Mouse (Mus musculus): Measurements from ENCODE around the gene Fgf5. TPM values are rescaled to one million over a fixed set of nuclear protein-coding genes. Genes with fewer than 3 reads are reported as not detected.

Gene Fgf5
- 1.1 and 1.8 TPM in 2 replicates for polyA plus RNA-seq (2015; fragmentation: Nextera tagmentation; extraction: Ambion mirVana)

DNA sequence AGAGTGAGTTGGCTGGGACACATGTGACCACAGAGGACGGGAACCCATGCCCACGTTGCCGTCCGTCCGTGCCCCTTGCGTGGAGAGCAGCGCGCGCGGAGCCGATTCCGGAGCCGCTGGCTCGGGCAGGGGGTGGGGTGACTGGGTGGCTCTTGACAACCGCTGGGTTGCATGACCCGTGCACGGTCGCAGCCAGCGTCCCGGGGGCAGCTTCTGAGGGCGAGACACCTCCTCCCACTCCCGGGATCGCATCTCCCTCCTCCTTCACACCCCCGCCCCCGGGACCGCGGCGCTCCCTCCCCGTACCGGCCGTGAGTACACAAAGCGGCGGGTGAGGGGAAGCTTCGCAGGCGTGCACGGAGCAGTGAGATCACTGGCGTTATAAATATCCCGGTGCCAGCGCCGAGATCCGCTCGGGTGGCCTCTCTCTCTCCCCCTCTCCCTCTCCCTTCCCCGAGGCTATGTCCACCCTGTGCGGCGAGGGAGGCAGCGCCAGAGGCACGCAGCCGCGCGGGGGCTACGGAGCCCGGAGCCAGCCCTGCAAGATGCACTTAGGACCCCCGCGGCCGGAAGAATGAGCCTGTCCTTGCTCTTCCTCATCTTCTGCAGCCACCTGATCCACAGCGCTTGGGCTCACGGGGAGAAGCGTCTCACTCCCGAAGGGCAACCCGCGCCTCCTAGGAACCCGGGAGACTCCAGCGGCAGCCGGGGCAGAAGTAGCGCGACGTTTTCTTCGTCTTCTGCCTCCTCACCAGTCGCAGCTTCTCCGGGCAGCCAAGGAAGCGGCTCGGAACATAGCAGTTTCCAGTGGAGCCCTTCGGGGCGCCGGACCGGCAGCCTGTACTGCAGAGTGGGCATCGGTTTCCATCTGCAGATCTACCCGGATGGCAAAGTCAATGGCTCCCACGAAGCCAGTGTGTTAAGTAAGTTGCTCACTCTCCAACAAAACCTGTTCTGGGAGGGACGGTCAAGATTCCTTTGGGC is at the start of gene Fgf5:
Gene Fgf5, plus strand, starts transcription at position 347 of the 984 bp plus-strand sequence.
- Histone ChIP-seq H3K36me3 (ENCODE audit: control insufficient read depth, insufficient read depth, low read length) (no peaks in the 10 kb centered on the region), H3K4me3 (replicated peaks; ENCODE audit: low read length) (peak within 1 kb of the TSS; percentile 58), H3K9me3 (replicated peaks; ENCODE audit: control insufficient read depth, low read length) (no peaks in the 10 kb centered on the region), H3K4me2 (ENCODE audit: low read depth, low read length) (peak within 1 kb of the TSS; percentile 98), H3K9ac (ENCODE audit: low read length) (peak within 1 kb of the TSS; percentile 57), H3K27me3 (ENCODE audit: control insufficient read depth, insufficient read depth, low read length) (peaks cover 49% of the 10 kb centered on the region), H3K4me1 (ENCODE audit: control insufficient read depth, insufficient read depth, low read length) (peaks cover 9% of the 10 kb centered on the region), H3K27ac (ENCODE audit: low read length) (no peak within 1 kb of the TSS)
- ATAC-seq (ENCODE audit: insufficient read depth, low FRiP score): peak; percentile 69; the same call in 1 of the 2 replicates
- WGBS: under 1% methylated on average over 78 of the region's 80 CpGs

DNA sequence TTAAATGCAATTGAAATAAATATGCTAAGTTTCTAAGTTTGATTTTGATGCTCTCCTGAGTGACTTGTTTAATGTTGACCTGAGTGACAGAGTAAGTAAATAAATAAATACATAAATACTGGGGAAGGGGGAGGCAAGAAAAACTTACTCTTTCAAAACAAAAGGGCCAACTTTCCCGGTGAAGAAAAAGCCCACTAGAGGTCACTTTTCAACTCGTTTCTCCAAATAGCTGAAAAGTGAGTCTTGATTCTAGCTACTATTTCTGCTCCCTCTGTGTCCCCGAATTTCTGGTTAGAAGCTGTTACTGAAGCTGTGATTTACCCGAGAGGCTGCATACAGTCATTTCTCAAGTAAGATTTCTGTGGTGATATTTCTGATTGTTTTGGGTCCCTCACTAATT is 41.5 kb upstream of the Fgf5 start:
- H3K27ac ChIP-seq (ENCODE audit: low read length): no peak overlapping the region
- ATAC-seq (ENCODE audit: insufficient read depth, low FRiP score): no peak
- H3K27me3 ChIP-seq (ENCODE audit: control insufficient read depth, insufficient read depth, low read length): no peaks in the 10 kb centered on the region
- no peaks in the 10 kb centered on the region for H3K36me3 ChIP-seq (ENCODE audit: control insufficient read depth, insufficient read depth, low read length)
- no peak overlapping the region for H3K4me2 ChIP-seq (ENCODE audit: low read depth, low read length)
- no peaks in the 10 kb centered on the region for H3K9me3 ChIP-seq (replicated peaks; ENCODE audit: control insufficient read depth, low read length)
- no peak overlapping the region for H3K4me3 ChIP-seq (replicated peaks; ENCODE audit: low read length)
- H3K4me1 ChIP-seq (ENCODE audit: control insufficient read depth, insufficient read depth, low read length): no peaks in the 10 kb centered on the region
- no peak overlapping the region for H3K9ac ChIP-seq (ENCODE audit: low read length)
- 67% methylated on average over 4 of the region's 4 CpGs for WGBS

DNA sequence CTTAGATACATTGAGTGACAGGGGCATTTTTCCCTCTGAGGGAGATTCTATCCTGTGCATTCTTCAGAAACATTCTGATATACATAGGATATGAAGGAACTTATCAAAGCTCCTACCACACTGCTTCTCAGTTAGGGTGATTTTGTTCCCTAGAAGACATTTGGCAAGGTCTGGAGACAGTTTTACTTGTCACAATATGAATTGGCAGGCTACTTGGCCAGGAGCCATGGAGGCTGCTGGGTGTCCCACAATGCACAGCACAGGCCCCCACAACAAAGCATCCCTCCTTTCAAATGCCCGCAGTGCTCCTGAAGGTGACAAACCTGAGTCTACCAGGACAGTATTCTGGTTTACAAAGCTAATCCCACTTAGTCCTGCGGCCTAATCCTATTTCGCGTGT is 32.0 kb upstream of the Fgf5 start:
- no peaks in the 10 kb centered on the region for H3K4me1 ChIP-seq (ENCODE audit: control insufficient read depth, insufficient read depth, low read length)
- H3K4me3 ChIP-seq (replicated peaks; ENCODE audit: low read length): no peak overlapping the region
- H3K9me3 ChIP-seq (replicated peaks; ENCODE audit: control insufficient read depth, low read length): no peaks in the 10 kb centered on the region
- H3K4me2 ChIP-seq (ENCODE audit: low read depth, low read length): no peak overlapping the region
- no peak overlapping the region for H3K9ac ChIP-seq (ENCODE audit: low read length)
- H3K36me3 ChIP-seq (ENCODE audit: control insufficient read depth, insufficient read depth, low read length): no peaks in the 10 kb centered on the region
- no peak for ATAC-seq (ENCODE audit: insufficient read depth, low FRiP score)
- H3K27me3 ChIP-seq (ENCODE audit: control insufficient read depth, insufficient read depth, low read length): no peaks in the 10 kb centered on the region
- 61% methylated on average over 4 of the region's 4 CpGs for WGBS
- no peak overlapping the region for H3K27ac ChIP-seq (ENCODE audit: low read length)

DNA sequence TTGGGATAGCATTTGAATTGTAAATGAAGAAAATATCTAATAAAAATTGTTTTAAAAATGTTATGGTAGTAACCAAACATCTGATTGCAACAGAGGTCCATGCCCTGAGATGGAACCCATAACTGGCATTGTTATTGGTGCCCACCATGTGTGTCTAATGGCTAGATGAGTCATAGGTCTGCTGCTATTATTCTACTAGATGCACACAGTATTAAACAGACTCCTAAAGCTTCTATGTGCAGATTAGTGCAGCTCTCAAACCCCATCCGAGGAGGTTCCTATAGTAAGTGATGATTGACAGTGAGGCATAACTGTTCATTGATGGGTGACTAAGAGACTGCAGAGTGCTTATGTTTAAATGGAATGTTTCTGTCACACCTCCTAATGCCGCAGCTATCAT is 27.3 kb upstream of the Fgf5 start:
- 73% methylated on average over 2 of the region's 2 CpGs for WGBS

DNA sequence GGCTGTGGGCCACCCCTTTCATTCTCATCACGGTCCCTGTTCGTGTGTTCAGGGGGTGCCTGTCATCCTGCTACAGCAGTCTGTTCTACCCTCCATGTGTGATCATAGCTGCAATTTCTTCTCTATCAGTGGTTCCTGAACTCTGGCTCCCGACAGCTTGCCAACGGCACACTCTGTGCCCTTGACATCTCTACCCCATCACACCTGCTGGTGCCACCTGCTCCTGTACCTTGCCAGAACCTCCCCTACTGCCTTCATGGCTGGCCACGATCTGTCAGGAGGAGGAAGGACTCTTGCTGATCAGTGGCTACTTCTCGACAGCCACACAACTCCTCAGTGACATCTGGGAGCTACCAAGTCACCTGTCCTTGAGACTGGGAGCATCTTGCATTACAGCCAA is 24.5 kb upstream of the Fgf5 start:
- 80% methylated on average over 6 of the region's 6 CpGs for WGBS

More for the DNA sequence above, 27.3 kb upstream of the Fgf5 start:
- Histone ChIP-seq H3K9ac (ENCODE audit: low read length) (no peak overlapping the region), H3K4me2 (ENCODE audit: low read depth, low read length) (no peak overlapping the region), H3K27me3 (ENCODE audit: control insufficient read depth, insufficient read depth, low read length) (no peaks in the 10 kb centered on the region), H3K4me3 (replicated peaks; ENCODE audit: low read length) (no peak overlapping the region), H3K9me3 (replicated peaks; ENCODE audit: control insufficient read depth, low read length) (no peaks in the 10 kb centered on the region), H3K27ac (ENCODE audit: low read length) (no peak overlapping the region), H3K36me3 (ENCODE audit: control insufficient read depth, insufficient read depth, low read length) (no peaks in the 10 kb centered on the region), H3K4me1 (ENCODE audit: control insufficient read depth, insufficient read depth, low read length) (no peaks in the 10 kb centered on the region)
- ATAC-seq (ENCODE audit: insufficient read depth, low FRiP score): no peak

DNA sequence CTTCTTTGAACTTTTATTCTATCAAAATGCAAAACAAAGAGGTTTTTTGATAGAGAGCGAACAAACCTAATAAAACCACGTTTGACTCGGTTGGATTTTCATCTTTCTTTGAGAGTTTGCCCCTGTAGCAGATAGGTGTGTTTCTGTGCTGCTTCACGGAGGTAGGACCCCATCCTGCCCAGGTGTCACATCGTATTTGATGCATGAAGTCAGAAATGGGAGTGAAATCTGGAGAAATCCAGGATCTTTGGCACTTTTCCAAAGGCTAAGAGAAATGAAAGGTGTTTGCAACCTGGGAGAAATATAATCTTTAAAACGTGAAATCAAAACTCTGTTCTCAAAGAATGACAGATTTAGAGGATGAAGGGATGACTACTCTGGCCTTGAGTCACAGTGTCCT is 15.5 kb upstream of the Fgf5 start:
- ATAC-seq (ENCODE audit: insufficient read depth, low FRiP score): no peak
- no peaks in the 10 kb centered on the region for H3K4me1 ChIP-seq (ENCODE audit: control insufficient read depth, insufficient read depth, low read length)
- WGBS: 71% methylated on average over 6 of the region's 6 CpGs

More for the DNA sequence above, 24.5 kb upstream of the Fgf5 start:
- H3K4me2 ChIP-seq (ENCODE audit: low read depth, low read length): no peak overlapping the region
- no peak overlapping the region for H3K27ac ChIP-seq (ENCODE audit: low read length)
- H3K9me3 ChIP-seq (replicated peaks; ENCODE audit: control insufficient read depth, low read length): no peaks in the 10 kb centered on the region
- H3K9ac ChIP-seq (ENCODE audit: low read length): no peak overlapping the region
- H3K36me3 ChIP-seq (ENCODE audit: control insufficient read depth, insufficient read depth, low read length): no peaks in the 10 kb centered on the region
- H3K4me1 ChIP-seq (ENCODE audit: control insufficient read depth, insufficient read depth, low read length): no peaks in the 10 kb centered on the region
- H3K4me3 ChIP-seq (replicated peaks; ENCODE audit: low read length): no peak overlapping the region
- ATAC-seq (ENCODE audit: insufficient read depth, low FRiP score): no peak
- H3K27me3 ChIP-seq (ENCODE audit: control insufficient read depth, insufficient read depth, low read length): no peaks in the 10 kb centered on the region

DNA sequence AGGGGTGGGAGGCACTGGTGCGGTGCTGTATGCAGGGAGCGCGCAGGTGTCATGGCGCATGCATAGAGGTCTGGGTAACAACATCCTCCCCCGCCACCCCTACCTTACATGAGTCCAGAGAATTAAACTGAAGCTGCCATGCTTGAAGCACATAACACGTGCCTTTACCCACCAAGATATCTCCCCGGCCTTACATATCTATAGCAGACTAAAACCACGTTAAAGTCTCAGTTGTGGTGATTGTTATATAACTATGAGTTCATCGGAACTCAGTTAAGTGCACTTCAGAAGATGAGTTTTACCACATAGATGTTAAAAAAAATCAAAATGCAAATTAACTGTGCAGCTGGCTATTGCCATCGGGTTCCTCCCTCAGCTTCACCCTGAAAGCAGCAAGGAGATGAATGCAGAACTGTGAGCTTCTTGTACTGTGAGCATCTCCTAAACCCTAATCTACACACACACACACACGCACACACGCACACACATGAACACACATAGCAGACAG is 12.6 kb upstream of the Fgf5 start:
- Histone ChIP-seq H3K27ac (ENCODE audit: low read length) (no peak overlapping the region), H3K9ac (ENCODE audit: low read length) (no peak overlapping the region), H3K9me3 (replicated peaks; ENCODE audit: control insufficient read depth, low read length) (no peaks in the 10 kb centered on the region), H3K4me2 (ENCODE audit: low read depth, low read length) (no peak overlapping the region), H3K36me3 (ENCODE audit: control insufficient read depth, insufficient read depth, low read length) (no peaks in the 10 kb centered on the region), H3K4me3 (replicated peaks; ENCODE audit: low read length) (no peak overlapping the region), H3K4me1 (ENCODE audit: control insufficient read depth, insufficient read depth, low read length) (no peaks in the 10 kb centered on the region), H3K27me3 (ENCODE audit: control insufficient read depth, insufficient read depth, low read length) (no peaks in the 10 kb centered on the region)
- no peak for ATAC-seq (ENCODE audit: insufficient read depth, low FRiP score)
- WGBS: 92% methylated on average over 12 of the region's 12 CpGs

More for the DNA sequence above, 15.5 kb upstream of the Fgf5 start:
- Histone ChIP-seq H3K27ac (ENCODE audit: low read length) (no peak overlapping the region), H3K4me2 (ENCODE audit: low read depth, low read length) (no peak overlapping the region), H3K36me3 (ENCODE audit: control insufficient read depth, insufficient read depth, low read length) (no peaks in the 10 kb centered on the region), H3K27me3 (ENCODE audit: control insufficient read depth, insufficient read depth, low read length) (no peaks in the 10 kb centered on the region), H3K9me3 (replicated peaks; ENCODE audit: control insufficient read depth, low read length) (no peaks in the 10 kb centered on the region), H3K4me3 (replicated peaks; ENCODE audit: low read length) (no peak overlapping the region), H3K9ac (ENCODE audit: low read length) (no peak overlapping the region)

DNA sequence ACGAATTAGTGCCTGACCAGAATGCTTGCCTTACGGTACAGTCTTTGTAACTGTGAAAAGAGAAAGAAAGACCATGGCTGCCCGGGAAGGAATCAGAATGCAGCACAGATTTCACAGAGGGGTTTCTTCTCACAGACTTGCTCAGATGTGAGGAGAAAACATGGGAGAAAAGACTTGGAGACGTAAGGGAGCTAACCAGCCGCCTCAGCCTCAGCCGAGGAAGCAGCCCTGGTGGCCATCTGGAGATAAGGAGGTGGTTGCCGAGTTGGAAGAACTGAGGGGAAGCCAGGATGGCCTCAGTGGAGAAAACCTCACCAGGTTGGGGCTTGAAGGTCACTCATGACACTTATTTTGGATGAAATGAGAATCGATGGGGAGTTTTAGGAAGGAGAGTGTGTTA is 8.7 kb upstream of the Fgf5 start:
- Histone ChIP-seq H3K27ac (ENCODE audit: low read length) (no peak overlapping the region), H3K4me1 (ENCODE audit: control insufficient read depth, insufficient read depth, low read length) (no peaks in the 10 kb centered on the region)

DNA sequence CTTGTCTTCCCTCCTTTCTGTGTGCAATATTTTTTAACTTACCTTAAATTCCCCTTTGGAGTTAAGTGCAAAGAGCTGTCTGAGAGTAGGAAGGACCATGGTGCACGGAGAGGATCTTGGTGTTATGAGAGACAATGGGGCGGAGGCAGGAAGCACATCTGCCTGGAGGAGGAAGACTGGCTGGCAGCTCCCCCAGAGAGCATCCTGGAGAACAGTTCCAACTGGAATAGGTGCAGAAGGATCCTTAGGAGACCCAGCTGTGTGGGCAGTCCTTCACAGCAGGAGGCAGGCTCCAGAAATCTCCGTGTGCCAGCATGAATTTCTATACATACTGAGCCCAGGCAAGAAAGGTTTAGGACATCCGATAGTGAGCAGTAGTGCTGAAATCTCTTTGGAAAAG is 8.0 kb upstream of the Fgf5 start:
- 56% methylated on average over 4 of the region's 4 CpGs for WGBS

More for the DNA sequence above, 8.7 kb upstream of the Fgf5 start:
- Histone ChIP-seq H3K9ac (ENCODE audit: low read length) (no peak overlapping the region), H3K4me2 (ENCODE audit: low read depth, low read length) (no peak overlapping the region), H3K9me3 (replicated peaks; ENCODE audit: control insufficient read depth, low read length) (no peaks in the 10 kb centered on the region), H3K36me3 (ENCODE audit: control insufficient read depth, insufficient read depth, low read length) (no peaks in the 10 kb centered on the region), H3K27me3 (ENCODE audit: control insufficient read depth, insufficient read depth, low read length) (no peaks in the 10 kb centered on the region), H3K4me3 (replicated peaks; ENCODE audit: low read length) (no peak overlapping the region)
- no peak for ATAC-seq (ENCODE audit: insufficient read depth, low FRiP score)
- WGBS: 53% methylated on average over 8 of the region's 8 CpGs

More for the DNA sequence above, 8.0 kb upstream of the Fgf5 start:
- Histone ChIP-seq H3K4me1 (ENCODE audit: control insufficient read depth, insufficient read depth, low read length) (no peaks in the 10 kb centered on the region), H3K27me3 (ENCODE audit: control insufficient read depth, insufficient read depth, low read length) (no peaks in the 10 kb centered on the region), H3K9me3 (replicated peaks; ENCODE audit: control insufficient read depth, low read length) (no peaks in the 10 kb centered on the region), H3K4me2 (ENCODE audit: low read depth, low read length) (no peak overlapping the region), H3K36me3 (ENCODE audit: control insufficient read depth, insufficient read depth, low read length) (no peaks in the 10 kb centered on the region), H3K9ac (ENCODE audit: low read length) (no peak overlapping the region), H3K27ac (ENCODE audit: low read length) (no peak overlapping the region), H3K4me3 (replicated peaks; ENCODE audit: low read length) (no peak overlapping the region)
- no peak for ATAC-seq (ENCODE audit: insufficient read depth, low FRiP score)
